Mouse (Mus musculus): ENCODE measurements around the gene Mgat4a. TPM values are rescaled to one million over a fixed set of nuclear protein-coding genes. Genes with fewer than 3 reads are reported as not detected.
"Not testable (repeated sequence)": the region's sequence is repeated elsewhere in the genome, so short reads cannot be mapped to it uniquely, and the experiment has no call there.

Mgat4a gene
- total RNA-seq, 2 experiments from 2014 or later = 3.4 to 6.0 TPM

- DNase-seq; intact Hi-C loops (cut with DNase I): not testable (repeated sequence)
These were observed 41.4 kb downstream of the Mgat4a start for GRCm38 (mm10) chr1:37499395-37499794.

DNA sequence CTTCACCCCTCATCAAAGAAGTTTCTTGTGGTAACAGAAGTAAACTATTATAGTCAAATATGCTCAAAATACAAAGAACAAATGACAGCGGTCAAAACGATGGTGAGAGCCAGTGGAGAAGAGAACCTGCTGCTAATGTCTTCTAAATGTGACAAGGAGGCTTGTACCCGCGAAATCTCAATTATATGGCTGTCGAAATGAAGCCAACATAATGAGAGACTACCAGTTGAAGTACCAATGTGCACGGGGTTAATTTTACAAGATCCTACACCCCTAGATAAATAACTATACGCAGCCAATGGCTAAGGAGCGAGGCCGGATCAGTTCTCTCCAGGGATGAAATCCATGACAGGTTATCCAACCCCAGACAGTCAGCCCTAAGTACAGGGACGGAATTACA is 41.9 kb downstream of the Mgat4a start:
- DNase-seq = no peak
- intact Hi-C loops (cut with DNase I) = no loop called here

- intact Hi-C loops (cut with DNase I) = no loop called here
- DNase-seq = no peak
These were observed 44.1 kb downstream of the Mgat4a start for GRCm38 (mm10) chr1:37496591-37497280.

- no peak for DNase-seq
These were observed 45.0 kb downstream of the Mgat4a start for GRCm38 (mm10) chr1:37495698-37496321.

GRCm38 (mm10) chr1:37495104-37495503 is 45.7 kb downstream of the Mgat4a start:
- intact Hi-C loops (cut with DNase I) = no loop called here
- no peak for DNase-seq

More at GRCm38 (mm10) chr1:37495698-37496321, 45.0 kb downstream of the Mgat4a start:
- intact Hi-C loops (cut with DNase I) = no loop called here

- intact Hi-C loops (cut with DNase I) = no loop called here
These were observed 49.1 kb downstream of the Mgat4a start for GRCm38 (mm10) chr1:37491672-37492071.

DNA sequence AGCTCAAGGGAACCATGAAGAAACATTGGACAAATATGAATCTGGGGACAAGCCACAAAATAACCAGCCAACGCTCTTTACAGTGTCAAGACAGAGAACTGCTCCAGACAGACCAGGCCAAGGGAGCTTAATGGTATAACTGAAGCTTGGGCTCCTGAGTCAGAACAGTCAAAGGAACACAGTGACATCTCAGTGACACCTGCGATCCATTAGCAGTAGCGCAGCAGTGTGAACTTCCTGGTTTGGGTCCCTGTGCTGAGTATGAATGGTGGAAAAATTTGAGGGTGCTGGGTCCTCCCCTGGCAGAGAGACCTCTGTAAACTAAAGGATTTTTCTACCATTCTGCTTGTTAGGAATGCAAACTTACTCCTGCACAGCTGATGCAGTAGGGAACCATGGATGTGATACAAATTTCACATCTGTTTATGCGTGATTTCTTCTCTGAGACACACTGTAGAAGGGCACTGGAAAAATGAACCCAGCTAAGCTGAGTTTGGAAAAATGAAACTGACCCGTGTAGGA is 50.1 kb downstream of the Mgat4a start:
- intact Hi-C loops (cut with DNase I) = no loop called here

More at GRCm38 (mm10) chr1:37491672-37492071, 49.1 kb downstream of the Mgat4a start:
- DNase-seq = no peak

GRCm38 (mm10) chr1:37488531-37488930 is 52.3 kb downstream of the Mgat4a start:
- DNase-seq = no peak
- intact Hi-C loops (cut with DNase I) = no loop called here

More for the DNA sequence above, 50.1 kb downstream of the Mgat4a start:
- no peak for DNase-seq

DNA sequence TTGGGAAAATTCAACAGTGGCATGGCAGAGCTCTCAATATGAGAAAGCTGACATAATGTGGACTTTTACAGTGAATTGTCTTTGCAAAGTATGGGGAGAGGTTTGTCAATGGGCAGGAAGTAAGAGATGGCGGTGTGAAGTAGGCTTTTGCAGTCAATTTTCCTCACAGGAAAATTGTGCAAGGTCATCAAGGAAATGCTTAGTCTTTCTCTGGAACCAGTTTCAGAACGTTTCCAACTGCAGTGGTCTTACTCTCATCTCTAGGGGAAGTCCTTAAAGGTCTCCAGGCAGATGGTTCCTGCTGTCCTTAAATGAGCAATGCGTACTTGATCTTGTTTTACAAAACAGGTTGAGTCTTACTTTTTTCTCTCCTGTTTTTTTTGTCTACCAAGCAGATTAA is 53.8 kb downstream of the Mgat4a start:
- no peak for DNase-seq
- intact Hi-C loops (cut with DNase I) = no loop called here

DNA sequence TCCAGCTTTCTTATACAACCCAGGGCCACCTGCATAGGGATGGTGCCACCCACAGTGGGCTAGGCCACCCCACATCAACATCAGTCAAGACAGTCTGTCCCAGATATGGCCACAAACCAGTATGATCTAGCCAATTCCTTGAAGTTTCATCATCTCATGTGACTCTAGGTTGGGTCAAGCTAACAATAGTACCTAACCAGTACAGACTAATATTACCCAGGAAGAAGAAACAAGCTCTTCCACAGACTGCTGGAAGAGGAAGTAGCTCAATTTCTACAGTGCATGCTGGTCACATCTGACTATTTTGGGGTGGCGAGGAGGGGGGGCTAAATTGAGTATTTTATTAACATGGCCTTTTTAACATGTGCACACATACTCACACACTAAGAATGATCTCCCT is 54.4 kb downstream of the Mgat4a start:
- intact Hi-C loops (cut with DNase I) = no loop called here
- no peak for DNase-seq

DNA sequence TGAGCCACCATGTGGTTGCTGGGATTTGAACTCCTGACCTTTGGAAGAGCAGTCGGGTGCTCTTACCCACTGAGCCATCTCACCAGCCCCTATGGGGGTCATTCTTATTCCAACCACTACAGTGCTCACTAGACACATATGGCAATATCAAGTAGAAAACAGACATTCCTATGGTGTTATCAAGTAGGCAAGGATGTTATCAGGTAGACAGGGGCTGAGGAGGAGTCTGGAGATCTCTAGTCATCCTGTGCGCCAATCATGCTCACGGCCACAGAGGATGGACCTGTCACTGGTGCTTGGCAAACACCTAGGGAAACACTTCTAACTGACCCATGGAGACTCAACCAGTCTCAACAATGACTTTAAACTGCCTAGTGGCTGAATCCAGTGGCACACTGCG is 56.2 kb downstream of the Mgat4a start:
- no peak for DNase-seq
- intact Hi-C loops (cut with DNase I) = no loop called here

GRCm38 (mm10) chr1:37481331-37481730 is 59.5 kb downstream of the Mgat4a start:
- DNase-seq = no peak
- intact Hi-C loops (cut with DNase I) = no loop called here

- no peak for DNase-seq
- intact Hi-C loops (cut with DNase I) = no loop called here
These were observed 60.1 kb downstream of the Mgat4a start for GRCm38 (mm10) chr1:37480731-37481130.

GRCm38 (mm10) chr1:37479759-37480158 is 61.1 kb downstream of the Mgat4a start:
- no peak for DNase-seq
- intact Hi-C loops (cut with DNase I) = no loop called here

GRCm38 (mm10) chr1:37479074-37479473 is 61.7 kb downstream of the Mgat4a start:
- no peak for DNase-seq
- intact Hi-C loops (cut with DNase I) = no loop called here

GRCm38 (mm10) chr1:37478416-37478815 is 62.4 kb downstream of the Mgat4a start:
- no peak for DNase-seq
- intact Hi-C loops (cut with DNase I) = no loop called here

DNA sequence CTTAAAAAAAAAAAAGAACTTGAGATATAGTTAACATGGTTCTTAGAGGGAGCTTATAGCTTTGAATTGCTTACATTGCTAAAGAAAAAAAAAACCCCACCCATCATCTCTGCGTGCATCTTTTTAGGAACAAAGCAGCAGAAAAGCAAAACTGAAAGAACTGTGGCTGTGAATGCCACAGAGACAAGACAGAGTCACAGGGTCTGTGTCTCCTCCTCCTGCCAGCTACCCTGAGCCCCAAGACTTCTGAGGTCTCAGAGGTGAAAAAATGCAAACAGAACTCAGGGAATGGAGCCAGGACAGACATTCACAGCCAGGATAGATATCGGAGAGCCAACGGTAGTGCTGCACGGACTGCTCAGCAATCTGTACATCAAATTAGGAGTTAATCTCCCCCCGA is 62.9 kb downstream of the Mgat4a start:
- no peak for DNase-seq
- intact Hi-C loops (cut with DNase I) = no loop called here

- DNase-seq = no peak
- intact Hi-C loops (cut with DNase I) = no loop called here
These were observed 63.6 kb downstream of the Mgat4a start for GRCm38 (mm10) chr1:37477250-37477649.

- intact Hi-C loops (cut with DNase I) = no loop called here
- no peak for DNase-seq
These were observed 65.5 kb downstream of the Mgat4a start for GRCm38 (mm10) chr1:37475312-37475711.

- intact Hi-C loops (cut with DNase I) = loop anchor here (5.0 kb wide), 1 partner anchor 158 kb away; no protein-coding TSS in a partner anchor
- no peak for DNase-seq
These were observed 66.1 kb downstream of the Mgat4a start for GRCm38 (mm10) chr1:37474634-37475190.

DNA sequence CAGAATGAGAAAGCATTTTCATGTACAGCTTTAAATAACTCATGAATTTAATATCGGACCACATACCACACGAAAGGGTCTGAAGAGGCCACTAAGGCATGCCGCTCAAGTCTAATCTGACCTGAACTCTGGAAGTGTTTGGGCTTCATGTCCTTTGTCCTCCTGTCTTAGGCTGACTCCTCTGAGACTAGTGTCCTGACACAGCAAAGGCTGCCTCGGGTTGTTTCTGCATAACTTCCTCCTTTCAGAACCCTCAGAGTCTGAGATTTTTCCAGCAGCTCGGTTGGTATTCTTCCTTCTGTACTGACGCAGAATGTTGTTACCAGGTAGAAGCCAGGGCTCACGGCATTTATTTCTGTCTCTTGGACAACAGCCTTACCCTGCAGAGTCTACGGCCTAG is 66.8 kb downstream of the Mgat4a start:
- intact Hi-C loops (cut with DNase I) = loop anchor here (5.0 kb wide), 1 partner anchor 158 kb away; no protein-coding TSS in a partner anchor
- DNase-seq = no peak

Measured in gastrocnemius, postnatal 36 days (tissue).